Mouse (Mus musculus) forebrain, embryonic 13.5 days (tissue): ENCODE results near the gene Wbp4. TPM values are rescaled to one million over a fixed set of nuclear protein-coding genes. Genes with fewer than 3 reads are reported as not detected.
A peak's percentile ranks its signal among the peaks of the same experiment; 100 is the strongest.
"Not testable (repeated sequence)": the region's sequence is repeated elsewhere in the genome, so short reads cannot be mapped to it uniquely, and the experiment has no call there.

Experiments
- ATAC-seq: fragments of 200-750 bp; cut with Nextera tagmentation; 2 replicates; pipeline ENCODE4 v1.8.0; 2017
- H3K27ac ChIP-seq: fragments of 300-500 bp; sonication (generic); 2 replicates; pipeline ENCODE4 v1.5.1; 2015; ENCODE audit warnings: inconsistent platforms, mild to moderate bottlenecking, moderate library complexity
- H3K27me3 ChIP-seq: fragments of 300-500 bp; sonication (generic); 2 replicates; pipeline ENCODE4 v1.6.1; 2015; ENCODE audit warnings: mild to moderate bottlenecking, inconsistent platforms
- H3K36me3 ChIP-seq: fragments of 300-500 bp; sonication (generic); 2 replicates; pipeline ENCODE4 v1.6.1; 2015; ENCODE audit warnings: mild to moderate bottlenecking, inconsistent platforms; ENCODE audit not compliant: poor library complexity, severe bottlenecking
- H3K4me1 ChIP-seq: fragments of 300-500 bp; sonication (generic); 2 replicates; pipeline ENCODE4 v1.6.1; 2015; ENCODE audit warnings: inconsistent platforms
- H3K4me2 ChIP-seq: fragments of 300-500 bp; sonication (generic); 2 replicates; pipeline ENCODE4 v1.6.1; 2015; ENCODE audit warnings: inconsistent platforms, mild to moderate bottlenecking, moderate library complexity
- H3K4me3 ChIP-seq: fragments of 300-500 bp; sonication (generic); 2 replicates; pipeline ENCODE4 v1.5.1; 2015; ENCODE audit warnings: mild to moderate bottlenecking, inconsistent platforms
- H3K9ac ChIP-seq: fragments of 300-500 bp; sonication (generic); 2 replicates; pipeline ENCODE4 v1.6.1; 2015; ENCODE audit warnings: mild to moderate bottlenecking, inconsistent platforms
- H3K9me3 ChIP-seq: fragments of 300-500 bp; sonication (generic); replicated peaks from 2 replicates; pipeline ENCODE4 v1.6.1; 2016; ENCODE audit warnings: inconsistent platforms
- WGBS: fragments of 180-500 bp; shearing (Covaris S2); methylation state at CpG from one replicate; pipeline ENCODE4 v1.1.7; 2015; 5-methylcytosine and 5-hydroxymethylcytosine counted together
- polyA plus RNA-seq: library from polyadenylated mRNA; unstranded; fragments of >200 nt; fragmentation: Nextera tagmentation; extraction: Ambion mirVana; gene quantifications from 2 replicates; pipeline ENCODE4 v1.2.1, GENCODE M21; 2015

Wbp4 gene
- polyA plus RNA-seq, 1 experiment from 2014 or later, result 51.4 TPM

GRCm38 (mm10) chr14:79434068-79434467, 47.3 kb downstream of the Wbp4 start:
- Histone ChIP-seq H3K9me3 (no peaks in the 10 kb centered on the region; the same call in 1 of the 2 replicates), H3K27me3 (no peaks in the 10 kb centered on the region), H3K9ac (no peak overlapping the region), H3K4me3 (no peak overlapping the region), H3K4me2 (no peak overlapping the region), H3K36me3 (0 out of 2 replicates have a peak, but pooled peaks cover 4% of the 10 kb centered on the region), H3K4me1 (no peaks in the 10 kb centered on the region), H3K27ac (no peak overlapping the region)
- no peak for ATAC-seq
- 93% methylated on average over 1 of the region's 1 CpGs for WGBS

DNA sequence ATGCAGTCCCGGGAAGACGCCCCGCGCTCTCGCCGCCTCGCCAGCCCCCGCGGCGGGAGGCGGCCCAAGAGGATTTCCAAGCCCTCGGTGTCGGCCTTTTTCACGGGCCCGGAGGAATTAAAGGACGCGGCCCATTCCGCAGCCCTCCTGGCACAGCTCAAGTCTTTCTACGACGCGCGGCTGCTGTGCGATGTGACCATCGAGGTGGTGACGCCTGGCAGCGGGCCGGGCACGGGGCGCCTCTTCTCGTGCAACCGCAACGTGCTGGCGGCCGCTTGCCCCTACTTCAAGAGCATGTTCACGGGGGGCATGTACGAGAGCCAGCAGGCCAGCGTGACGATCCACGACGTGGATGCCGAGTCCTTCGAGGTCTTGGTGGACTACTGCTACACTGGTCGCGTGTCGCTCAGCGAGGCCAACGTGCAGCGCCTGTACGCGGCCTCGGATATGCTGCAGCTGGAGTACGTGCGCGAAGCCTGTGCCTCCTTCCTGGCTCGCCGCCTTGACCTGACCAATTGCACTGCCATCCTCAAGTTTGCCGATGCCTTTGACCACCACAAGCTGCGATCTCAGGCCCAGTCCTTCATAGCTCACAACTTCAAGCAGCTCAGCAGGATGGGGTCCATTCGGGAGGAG, 54.5 kb downstream of the Wbp4 start:
- H3K27ac ChIP-seq, result peak overlapping the region; percentile 73
- peaks cover 18% of the 10 kb centered on the region for H3K36me3 ChIP-seq
- peaks cover 14% of the 10 kb centered on the region for H3K9me3 ChIP-seq
- peak overlapping the region; percentile 59 for H3K4me3 ChIP-seq
- H3K27me3 ChIP-seq, H3K4me1 ChIP-seq: not testable (repeated sequence)
- H3K9ac ChIP-seq, result peak overlapping the region; percentile 75
- WGBS, result 67% methylated on average over 12 of the region's 59 CpGs
- peak; percentile 31 for ATAC-seq
- peak overlapping the region; percentile 51 for H3K4me2 ChIP-seq

- Histone ChIP-seq H3K4me1 (peaks cover 3% of the 10 kb centered on the region; the same call in 1 of the 2 replicates), H3K9ac (peak within 1 kb of the TSS; percentile 75), H3K27ac (peak within 1 kb of the TSS; percentile 73), H3K4me2 (peak within 1 kb of the TSS; percentile 51), H3K4me3 (peak within 1 kb of the TSS; percentile 59), H3K27me3 (no peaks in the 10 kb centered on the region), H3K9me3 (peaks cover 14% of the 10 kb centered on the region), H3K36me3 (peaks cover 13% of the 10 kb centered on the region)
- peak; percentile 100 for ATAC-seq
- WGBS, result under 1% methylated on average over 38 of the region's 44 CpGs
Observed at GRCm38 (mm10) chr14:79425979-79426729, 55.2 kb downstream of the Wbp4 start, which contains the start of gene Kbtbd7. TSS of gene Kbtbd7 (plus strand) at chr14:79426511.

GRCm38 (mm10) chr14:79420083-79420685, 61.1 kb downstream of the Wbp4 start:
- no peaks in the 10 kb centered on the region for H3K9me3 ChIP-seq
- no peak overlapping the region for H3K4me2 ChIP-seq
- no peak overlapping the region for H3K27ac ChIP-seq
- H3K36me3 ChIP-seq, result peaks cover 20% of the 10 kb centered on the region; the same call in 1 of the 2 replicates
- no peak for ATAC-seq
- 67% methylated on average over 20 of the region's 20 CpGs for WGBS
- no peaks in the 10 kb centered on the region for H3K4me1 ChIP-seq
- no peaks in the 10 kb centered on the region for H3K27me3 ChIP-seq
- no peak overlapping the region for H3K4me3 ChIP-seq
- H3K9ac ChIP-seq, result no peak overlapping the region

- Histone ChIP-seq H3K4me2 (no peak overlapping the region), H3K4me3 (no peak overlapping the region), H3K4me1 (no peaks in the 10 kb centered on the region), H3K27ac (no peak overlapping the region), H3K9me3 (no peaks in the 10 kb centered on the region), H3K9ac (no peak overlapping the region), H3K27me3 (no peaks in the 10 kb centered on the region), H3K36me3 (peaks cover 28% of the 10 kb centered on the region)
- no peak for ATAC-seq
- WGBS, result 84% methylated on average over 6 of the region's 6 CpGs
Observed at GRCm38 (mm10) chr14:79413121-79413520, 68.2 kb downstream of the Wbp4 start.

GRCm38 (mm10) chr14:79410662-79411061, 70.7 kb downstream of the Wbp4 start:
- WGBS, result 78% methylated on average over 2 of the region's 2 CpGs
- Histone ChIP-seq H3K27me3 (no peaks in the 10 kb centered on the region), H3K9me3 (no peaks in the 10 kb centered on the region), H3K4me3 (no peak overlapping the region), H3K9ac (no peak overlapping the region), H3K36me3 (peaks cover 29% of the 10 kb centered on the region), H3K4me1 (no peaks in the 10 kb centered on the region), H3K4me2 (no peak overlapping the region), H3K27ac (no peak overlapping the region)
- no peak for ATAC-seq

Other genes with a start within 250 kb of the Wbp4 start
- gene Zfp957, start 234.2 kb downstream of the Wbp4 start, polyA plus RNA-seq, result not detected in 2 replicates
- gene Rgcc, start 179.9 kb downstream of the Wbp4 start, polyA plus RNA-seq, result 78.3 and 106 TPM in 2 replicates
- 38.9 and 42.7 TPM in 2 replicates for gene Naa16, start 90.7 kb downstream of the Wbp4 start, polyA plus RNA-seq
- gene Mtrf1, start 83.7 kb downstream of the Wbp4 start, polyA plus RNA-seq, result 9.8 and 11.3 TPM in 2 replicates
- gene Kbtbd7, start 55.0 kb downstream of the Wbp4 start, polyA plus RNA-seq, result 16.0 and 16.6 TPM in 2 replicates
- 4.4 and 5.4 TPM in 2 replicates for gene Kbtbd6, start 29.7 kb downstream of the Wbp4 start, polyA plus RNA-seq
- 3.0 and 3.7 TPM in 2 replicates for gene Elf1, start 326 bp downstream of the Wbp4 start, polyA plus RNA-seq
- gene Sugt1, start 106.2 kb upstream of the Wbp4 start, polyA plus RNA-seq, result 135 and 146 TPM in 2 replicates
- 0.66 and 2.0 TPM in 2 replicates for gene Cnmd, start 180.7 kb upstream of the Wbp4 start, polyA plus RNA-seq